Mouse (Mus musculus): ENCODE results near the gene Cd180.

- no peak for TF ChIP-seq CTCF (IDR thresholded peaks at IDR 0.05; ENCODE audit: extremely low read depth, insufficient read depth, insufficient read length, insufficient replicate concordance)
- TF ChIP-seq POLR2A (IDR thresholded peaks at IDR 0.05; ENCODE audit: low read depth, low read length): no peak
Measured at GRCm38 (mm10) chr13:102664041-102664440, 29.3 kb upstream of the Cd180 start.

All from spleen, adult 2 months (tissue).